Mouse (Mus musculus) liver, embryonic 18 days (tissue): ENCODE results near the gene Actn4. TPM values are rescaled to one million over a fixed set of nuclear protein-coding genes. Genes with fewer than 3 reads are reported as not detected.

Source experiments
- polyA plus RNA-seq: library from polyadenylated mRNA; depleted of rRNA; stranded (reverse); fragments of >200 nt; gene quantifications from 2 replicates; pipeline ENCODE4 v1.2.3, GENCODE M21; 2012; rRNA removed

The Actn4 gene
- polyA plus RNA-seq: 81.9 and 90.7 TPM in 2 replicates

DNA sequence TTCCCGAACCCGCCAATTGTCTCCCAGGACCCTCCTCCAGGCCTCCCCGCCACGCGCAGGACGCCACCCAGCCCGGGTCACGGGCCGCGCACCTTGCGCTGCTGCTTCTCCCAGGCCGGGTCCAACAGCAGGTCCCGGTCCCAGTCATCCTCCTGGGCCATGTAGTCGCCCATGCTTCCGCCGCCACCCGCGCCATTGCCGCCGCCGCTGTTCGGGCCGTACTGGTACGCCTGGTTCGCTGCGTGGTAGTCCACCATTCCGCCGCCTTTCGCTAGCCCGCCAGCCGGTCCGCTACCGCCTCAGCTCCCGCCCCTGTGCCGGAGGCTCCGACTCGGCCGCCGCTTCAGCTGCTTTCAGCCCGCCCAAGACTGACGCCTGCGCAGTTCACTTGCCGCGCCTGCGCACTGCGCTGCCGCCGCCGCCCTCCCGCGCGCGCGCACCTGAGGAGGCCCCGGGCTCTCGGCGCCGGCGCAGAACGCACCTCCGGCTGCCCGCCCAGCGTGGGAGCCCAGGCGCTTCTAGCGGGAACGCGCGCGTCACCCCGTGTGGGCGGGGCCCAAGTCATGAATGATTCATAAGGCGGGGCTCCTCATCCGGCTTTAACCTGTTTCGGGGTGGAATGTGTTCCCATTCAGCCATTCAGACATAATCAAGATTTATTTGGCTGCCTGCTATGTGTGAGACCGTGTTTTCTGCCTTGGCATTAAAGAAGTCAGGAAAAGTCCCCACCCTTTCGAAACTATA is at the start of gene Actn4:
TSS of gene Actn4 (minus strand) at position 414 of the 744 bp plus-strand sequence.

GRCm38 (mm10) chr7:28981651-28982273 is 19.6 kb upstream of the Actn4 start, which contains the start of the genes Eif3k and Map4k1:
Gene Eif3k, minus strand, starts transcription at chr7:28981864.
Gene Map4k1, plus strand, starts transcription at chr7:28982050.

DNA sequence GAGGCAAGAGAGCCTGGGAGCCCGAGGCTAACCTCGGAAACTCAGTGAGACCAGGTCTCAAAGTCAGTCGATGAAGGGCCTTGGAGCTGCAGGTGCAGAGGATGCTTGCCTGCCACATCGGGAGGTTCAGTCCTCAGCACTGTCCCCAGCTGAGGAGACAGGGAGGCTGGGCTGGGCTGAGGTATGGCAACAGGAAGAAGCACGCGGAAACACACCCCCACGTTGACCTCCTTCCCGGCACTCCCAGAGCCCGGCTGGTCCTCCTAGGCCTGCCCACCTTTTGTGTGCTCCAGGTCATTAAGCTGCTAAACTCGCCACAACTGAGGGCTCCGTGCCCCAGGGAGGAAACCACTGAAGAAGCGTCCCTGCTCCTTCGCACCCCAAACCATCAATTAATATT is 80.9 kb downstream of the Actn4 start, which contains the start of gene Capn12:
TSS of gene Capn12 (plus strand) at position 224 of the 400 bp plus-strand sequence.

GRCm38 (mm10) chr7:28863540-28863939 is 98.6 kb downstream of the Actn4 start, which contains the start of gene Lgals7:
Gene Lgals7, plus strand, starts transcription at chr7:28863853.

Other genes with a start within 250 kb of the Actn4 start
- 1.3 and 1.4 TPM in 2 replicates for gene Fbxo17, start 245.5 kb downstream of the Actn4 start, polyA plus RNA-seq
- gene Mrps12, start 220.5 kb downstream of the Actn4 start, polyA plus RNA-seq: 51.8 and 57.9 TPM in 2 replicates
- 8.3 and 8.6 TPM in 2 replicates for gene Sars2, start 220.3 kb downstream of the Actn4 start, polyA plus RNA-seq
- gene Ccer2, start 206.2 kb downstream of the Actn4 start, polyA plus RNA-seq: not detected in 2 replicates
- gene Sirt2, start 195.6 kb downstream of the Actn4 start, polyA plus RNA-seq: 20.9 and 23.4 TPM in 2 replicates
- gene Nfkbib, start 194.8 kb downstream of the Actn4 start, polyA plus RNA-seq: 15.6 and 17.5 TPM in 2 replicates
- gene Rinl, start 173.4 kb downstream of the Actn4 start, polyA plus RNA-seq: 5.4 and 6.7 TPM in 2 replicates
- gene Hnrnpl, start 153.8 kb downstream of the Actn4 start, polyA plus RNA-seq: 125 and 133 TPM in 2 replicates
- 480 and 495 TPM in 2 replicates for gene Ech1, start 137.1 kb downstream of the Actn4 start, polyA plus RNA-seq
- gene Lgals4, start 128.5 kb downstream of the Actn4 start, polyA plus RNA-seq: 34.3 and 43.3 TPM in 2 replicates
- gene Lgals7, start 98.5 kb downstream of the Actn4 start, polyA plus RNA-seq: 0.79 and 0.81 TPM in 2 replicates
- 0.02 and 0.03 TPM in 2 replicates for gene Capn12, start 80.9 kb downstream of the Actn4 start, polyA plus RNA-seq
- 189 and 226 TPM in 2 replicates for gene Eif3k, start 19.5 kb upstream of the Actn4 start, polyA plus RNA-seq
- gene Map4k1, start 19.7 kb upstream of the Actn4 start, polyA plus RNA-seq: 17.3 and 19.2 TPM in 2 replicates
- 0.05 TPM in 2 replicates for gene Ryr1, start 162.8 kb upstream of the Actn4 start, polyA plus RNA-seq
- gene Rasgrp4, start 172.5 kb upstream of the Actn4 start, polyA plus RNA-seq: 4.9 and 7.7 TPM in 2 replicates
- gene Fam98c, start 193.9 kb upstream of the Actn4 start, polyA plus RNA-seq: 7.4 and 7.7 TPM in 2 replicates
- gene Ggn, start 207.9 kb upstream of the Actn4 start, polyA plus RNA-seq: 0.04 and 0.05 TPM in 2 replicates
- 0.40 and 0.65 TPM in 2 replicates for gene Spred3, start 208.1 kb upstream of the Actn4 start, polyA plus RNA-seq
- gene Psmd8, start 218.4 kb upstream of the Actn4 start, polyA plus RNA-seq: 104 and 110 TPM in 2 replicates